Mouse (Mus musculus) hindbrain, postnatal 0 days (tissue): ENCODE data around the gene Phlda1. TPM values are rescaled to one million over a fixed set of nuclear protein-coding genes. Genes with fewer than 3 reads are reported as not detected.

Experiments used
- ATAC-seq: fragments of 200-750 bp; cut with Nextera tagmentation; 2 replicates; pipeline ENCODE4 v1.8.0; 2017; ENCODE audit warnings: mild to moderate bottlenecking, moderate TSS enrichment, moderate library complexity
- DNase-seq: peaks from one replicate; pipeline ENCODE4 v3.0.0-alpha.2; 2015; ENCODE audit warnings: low spot score
- H3K27ac ChIP-seq: fragments of 300-500 bp; sonication (generic); 2 replicates; pipeline ENCODE4 v1.5.1; 2014; ENCODE audit warnings: mild to moderate bottlenecking
- H3K27me3 ChIP-seq: fragments of 300-500 bp; sonication (generic); 2 replicates; pipeline ENCODE4 v1.6.1; 2014; ENCODE audit warnings: low read length, mixed read lengths; ENCODE audit not compliant: insufficient read depth
- H3K36me3 ChIP-seq: fragments of 300-500 bp; sonication (generic); 2 replicates; pipeline ENCODE4 v1.6.1; 2014; ENCODE audit warnings: low read length, mixed read lengths; ENCODE audit not compliant: insufficient read depth
- H3K4me1 ChIP-seq: fragments of 300-500 bp; sonication (generic); 2 replicates; pipeline ENCODE4 v1.6.1; 2014; ENCODE audit warnings: antibody characterized with exemption, low read length, mixed read lengths; ENCODE audit not compliant: insufficient read depth
- H3K4me2 ChIP-seq: fragments of 300-500 bp; sonication (generic); 2 replicates; pipeline ENCODE4 v1.6.1; 2014; ENCODE audit warnings: low read depth, mild to moderate bottlenecking, low read length, moderate library complexity, mixed read lengths
- H3K4me3 ChIP-seq: fragments of 300-500 bp; sonication (generic); 2 replicates; pipeline ENCODE4 v1.5.1; 2014; ENCODE audit warnings: low read length
- H3K9ac ChIP-seq: fragments of 300-500 bp; sonication (generic); replicated peaks from 2 replicates; pipeline ENCODE4 v1.6.1; 2014; ENCODE audit warnings: mild to moderate bottlenecking, low read length, moderate library complexity, mixed read lengths
- H3K9me3 ChIP-seq: fragments of 300-500 bp; sonication (generic); 2 replicates; pipeline ENCODE4 v1.6.1; 2016; ENCODE audit warnings: low read length, mixed read lengths
- CTCF ChIP-seq: IDR thresholded peaks from 2 replicates; pipeline ENCODE4 v1.5.1; 2016; ENCODE audit warnings: antibody characterized with exemption, control low read depth, low read depth
- WGBS: fragments of 180-500 bp; shearing (Covaris S2); extraction: QIAGEN DNeasy Blood & Tissue Kit; methylation state at CpG from one replicate; pipeline ENCODE4 v1.1.7; 2014; 5-methylcytosine and 5-hydroxymethylcytosine counted together
- polyA plus RNA-seq: library from polyadenylated mRNA; unstranded; fragments of >200 nt; fragmentation: Nextera tagmentation; extraction: Ambion mirVana; gene quantifications from 2 replicates; pipeline ENCODE4 v1.2.1, GENCODE M21; 2015
- total RNA-seq: library from RNA; depleted of rRNA; stranded (reverse); fragments of >200 nt; gene quantifications from 2 replicates; pipeline ENCODE4 v1.2.3, GENCODE M21; 2014

The Phlda1 gene
- total and polyA plus RNA-seq, 2 experiments from 2014 or later, result 8.4 to 39.4 TPM

DNA sequence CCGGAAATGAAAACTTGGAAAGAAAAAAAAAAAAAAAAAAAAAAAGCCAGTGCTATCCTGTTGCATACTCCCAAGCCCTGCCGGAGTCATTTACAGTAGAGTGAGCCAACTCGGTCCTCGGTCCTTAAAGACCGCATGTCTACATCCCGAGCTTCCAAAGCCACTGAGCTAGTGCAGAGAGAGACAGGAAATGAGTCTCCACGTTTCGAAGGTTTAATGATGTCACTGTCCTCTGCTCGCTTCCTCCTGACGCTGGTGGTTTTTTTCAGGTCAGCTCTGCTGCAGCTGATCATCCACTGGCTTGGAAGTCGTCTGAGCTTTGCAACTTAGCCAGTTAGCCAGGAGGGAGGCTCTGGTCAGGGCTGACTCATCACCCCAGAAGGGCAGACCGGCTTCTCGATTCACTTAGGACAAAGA, 10.1 kb downstream of the Phlda1 start:
- Histone ChIP-seq H3K27ac (no peak overlapping the region), H3K4me2 (no peak overlapping the region), H3K27me3 (no peaks in the 10 kb centered on the region), H3K36me3 (no peaks in the 10 kb centered on the region), H3K9ac (no peak overlapping the region), H3K4me3 (no peak overlapping the region), H3K9me3 (no peaks in the 10 kb centered on the region), H3K4me1 (peaks cover 4% of the 10 kb centered on the region; the same call in 1 of the 2 replicates)
- DNase-seq (no peak), ATAC-seq (no peak)
- WGBS, result 63% methylated on average over 13 of the region's 13 CpGs
- no peak for TF ChIP-seq CTCF

DNA sequence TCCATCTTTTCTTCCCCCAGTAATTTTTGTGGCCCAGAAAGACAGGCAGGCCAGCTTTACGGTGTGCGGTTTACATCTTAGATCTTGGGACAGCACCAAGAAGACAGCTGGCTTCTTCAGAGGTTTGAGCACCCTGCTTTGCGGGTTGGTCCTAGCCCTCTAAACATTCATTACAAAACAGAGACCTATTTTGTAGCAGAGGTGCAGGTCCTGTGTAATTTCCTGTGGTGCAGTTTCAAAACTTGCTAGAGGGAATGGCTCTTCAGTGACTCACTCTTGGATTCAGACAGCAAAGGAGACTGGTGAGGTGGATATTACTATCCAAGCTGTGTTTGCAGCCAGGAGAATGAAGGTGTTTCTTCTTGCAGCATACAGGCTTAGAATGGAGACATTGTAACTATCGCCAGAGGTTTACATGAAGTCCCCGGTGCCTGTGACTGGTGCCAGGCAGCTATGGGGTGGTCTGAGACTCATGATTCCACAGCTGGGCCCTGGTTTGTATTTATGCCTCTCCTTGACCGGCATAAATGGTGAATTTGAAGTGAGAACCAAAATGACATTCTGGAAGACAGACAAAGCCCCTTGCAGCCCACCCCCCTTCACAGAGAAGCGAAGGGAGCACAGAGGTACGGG, 10.8 kb downstream of the Phlda1 start:
- Histone ChIP-seq H3K9ac (no peak overlapping the region), H3K27ac (no peak overlapping the region), H3K4me2 (no peak overlapping the region), H3K4me3 (no peak overlapping the region), H3K9me3 (no peaks in the 10 kb centered on the region), H3K27me3 (no peaks in the 10 kb centered on the region), H3K36me3 (no peaks in the 10 kb centered on the region), H3K4me1 (peaks cover 4% of the 10 kb centered on the region; the same call in 1 of the 2 replicates)
- TF ChIP-seq CTCF, result no peak
- ATAC-seq (no peak), DNase-seq (no peak)
- WGBS, result 71% methylated on average over 8 of the region's 8 CpGs

DNA sequence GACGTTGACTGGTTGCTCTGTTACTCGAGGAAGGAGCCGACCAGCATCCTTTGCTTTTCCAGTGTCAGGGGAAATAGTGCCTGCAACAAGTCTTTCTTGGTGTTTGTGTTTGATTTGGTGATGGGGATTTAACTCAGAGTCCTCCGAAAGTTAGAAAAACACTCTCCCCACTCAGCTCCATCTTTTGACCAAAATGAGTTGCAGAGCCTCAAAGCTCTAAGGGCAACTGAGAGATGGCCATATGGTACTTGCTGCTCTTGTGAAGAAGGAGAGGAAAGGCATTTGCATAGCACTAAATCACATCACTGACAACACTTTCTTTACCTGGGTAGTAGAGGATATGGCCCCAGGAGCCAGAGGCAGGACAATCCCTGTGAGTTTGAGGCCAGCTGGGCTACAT, 12.3 kb downstream of the Phlda1 start:
- 91% methylated on average over 4 of the region's 4 CpGs for WGBS
- H3K36me3 ChIP-seq, result no peaks in the 10 kb centered on the region
- no peaks in the 10 kb centered on the region for H3K9me3 ChIP-seq
- H3K27ac ChIP-seq, result no peak overlapping the region
- ATAC-seq, result no peak
- H3K27me3 ChIP-seq, result no peaks in the 10 kb centered on the region
- DNase-seq, result no peak
- H3K4me1 ChIP-seq, result peaks cover 4% of the 10 kb centered on the region; the same call in 1 of the 2 replicates
- no peak for TF ChIP-seq CTCF
- H3K9ac ChIP-seq, result no peak overlapping the region
- H3K4me3 ChIP-seq, result no peak overlapping the region
- no peak overlapping the region for H3K4me2 ChIP-seq

DNA sequence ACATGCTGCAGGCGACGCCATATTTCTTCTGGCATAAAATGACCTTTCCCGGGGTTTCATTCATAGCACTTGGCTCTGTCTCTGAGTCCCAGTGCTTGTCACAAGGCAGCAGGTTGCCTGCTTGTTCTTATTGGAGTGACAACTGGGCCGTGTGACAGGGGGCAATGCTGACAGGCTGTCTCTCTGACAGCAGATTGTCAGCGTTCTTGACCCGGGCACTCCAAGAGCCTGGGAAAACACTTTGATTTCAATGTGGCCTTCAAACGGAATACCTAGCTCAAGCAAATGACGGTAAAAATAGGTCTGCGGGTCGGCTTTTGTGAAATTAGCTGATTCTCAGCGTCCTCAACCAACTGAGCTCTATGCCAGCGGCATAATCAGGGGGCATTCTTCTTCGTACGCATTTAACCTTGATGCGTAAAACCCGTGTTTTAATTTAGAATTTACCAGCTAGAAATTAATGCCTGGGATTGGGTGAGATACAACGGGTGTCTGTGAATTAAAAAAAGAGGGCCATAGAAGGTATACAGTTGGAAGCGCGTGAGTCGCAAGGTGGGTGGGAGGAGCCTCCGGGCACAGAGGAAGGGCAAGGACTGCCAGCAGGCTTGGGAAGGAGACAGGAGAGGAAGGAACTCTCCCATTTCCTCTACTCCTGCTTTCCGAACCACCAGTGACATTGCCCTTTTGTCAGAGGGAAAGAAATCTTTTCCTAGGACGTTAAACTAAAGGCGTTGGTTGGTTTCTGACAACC, 13.7 kb downstream of the Phlda1 start:
- H3K4me3 ChIP-seq, result peak overlapping the region; percentile 19
- peak overlapping the region; percentile 51 for H3K4me2 ChIP-seq
- no peaks in the 10 kb centered on the region for H3K9me3 ChIP-seq
- ATAC-seq (peak; percentile 75), DNase-seq (peak; percentile 68)
- no peak overlapping the region for H3K9ac ChIP-seq
- peak overlapping the region; percentile 54; the same call in 1 of the 2 replicates for H3K27ac ChIP-seq
- no peak for TF ChIP-seq CTCF
- H3K4me1 ChIP-seq, result peaks cover 4% of the 10 kb centered on the region; the same call in 1 of the 2 replicates
- H3K36me3 ChIP-seq, result no peaks in the 10 kb centered on the region
- 24% methylated on average over 24 of the region's 24 CpGs for whole genome bisulfite sequencing
- no peaks in the 10 kb centered on the region for H3K27me3 ChIP-seq

DNA sequence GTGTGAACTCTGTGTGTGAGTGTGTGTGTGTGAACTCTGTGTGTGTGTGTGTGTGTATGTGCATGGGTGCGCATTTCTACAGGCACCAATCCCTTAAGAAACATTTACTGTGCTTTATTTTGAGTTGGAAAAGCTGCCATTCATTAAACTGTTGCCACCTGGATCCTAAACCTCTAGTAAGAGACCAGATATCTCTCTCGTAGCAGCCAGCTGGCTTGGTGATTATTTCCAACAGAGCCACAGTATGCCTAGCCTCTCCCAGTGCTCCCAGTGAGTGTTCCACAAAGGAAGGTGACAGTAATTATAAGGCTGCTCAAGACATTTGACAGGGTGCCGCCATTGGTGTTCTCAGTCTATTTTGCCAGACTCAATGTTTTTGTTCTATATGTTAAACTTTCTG, 14.5 kb downstream of the Phlda1 start:
- H3K27ac ChIP-seq, result peak overlapping the region; percentile 54; the same call in 1 of the 2 replicates
- H3K36me3 ChIP-seq, result no peaks in the 10 kb centered on the region
- H3K27me3 ChIP-seq, result no peaks in the 10 kb centered on the region
- H3K9me3 ChIP-seq, result no peaks in the 10 kb centered on the region
- H3K4me1 ChIP-seq, result peaks cover 4% of the 10 kb centered on the region; the same call in 1 of the 2 replicates
- H3K9ac ChIP-seq, result no peak overlapping the region
- ATAC-seq (no peak), DNase-seq (no peak)
- TF ChIP-seq CTCF, result no peak
- WGBS, result 62% methylated on average over 3 of the region's 3 CpGs
- H3K4me2 ChIP-seq, result no peak overlapping the region; the same call in 1 of the 2 replicates
- no peak overlapping the region for H3K4me3 ChIP-seq

DNA sequence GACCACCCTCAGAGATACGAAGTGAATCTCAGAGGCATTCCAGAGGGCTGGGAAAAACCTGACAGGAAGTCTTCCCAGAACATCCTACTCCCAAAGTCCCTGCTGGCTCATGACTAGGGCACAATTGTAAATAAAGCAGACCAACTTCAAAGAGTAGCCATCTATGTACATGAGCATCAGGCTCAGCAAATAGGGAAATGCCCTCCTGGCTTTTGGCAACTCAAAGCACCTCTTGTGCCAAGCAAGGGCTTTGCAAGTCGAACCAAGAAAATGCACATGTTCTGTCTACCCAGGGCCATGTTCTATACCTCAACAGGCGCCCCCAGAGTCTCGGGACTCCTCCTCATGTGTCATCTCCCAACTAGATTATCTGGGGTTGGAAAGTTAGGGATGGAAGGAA, 15.6 kb downstream of the Phlda1 start:
- Histone ChIP-seq H3K27me3 (no peaks in the 10 kb centered on the region), H3K4me2 (no peak overlapping the region), H3K9ac (no peak overlapping the region), H3K4me3 (no peak overlapping the region), H3K36me3 (no peaks in the 10 kb centered on the region), H3K4me1 (peaks cover 4% of the 10 kb centered on the region; the same call in 1 of the 2 replicates), H3K27ac (no peak overlapping the region), H3K9me3 (no peaks in the 10 kb centered on the region)
- WGBS, result 52% methylated on average over 4 of the region's 4 CpGs
- ATAC-seq (no peak), DNase-seq (no peak)
- no peak for TF ChIP-seq CTCF
